Comparison of ENCODE assay signal across 15 mouse cellular contexts in genomic region chr15:99970606-99971005, GRCm38 (mm10). TPM values are rescaled to one million over a fixed set of nuclear protein-coding genes. Genes with fewer than 3 reads are reported as not detected.
DNase-seq lines count a peak whose midpoint lies in the region; ATAC-seq and TF ChIP-seq lines count a peak whose summit lies in the region.
"Had no signal": no experiment of that assay in that cellular context is flagged by ENCODE, and none has a peak within 500 bp of the region (broad histone marks: within the 10 kb centered on the region; RNA-seq: fewer than 3 reads in every experiment).

No protein-coding gene starts in this region.

- 0 out of 2 replicates have a peak overlapping the region, but pooled peaks have one; percentile 28 for H3K27ac ChIP-seq in kidney, adult 2 months (ENCODE audit: insufficient read depth, low read depth, low read length)
- H3K27ac ChIP-seq in liver, embryonic 15.5 days (replicated peaks): peak overlapping the region; percentile 42; the same call in 1 of the 2 replicates
- H3K27ac ChIP-seq: embryonic facial prominence, embryonic 12.5 days; forebrain, embryonic 13.5 days; hindbrain, embryonic 15.5 days; limb, embryonic 15.5 days had no signal

- no peak for TF ChIP-seq CTCF in kidney, adult 2 months (conservative IDR thresholded peaks at IDR 0.05; ENCODE audit: insufficient read depth, insufficient read length, low read depth, low read length)

- H3K4me1 ChIP-seq in kidney, adult 2 months (ENCODE audit: control insufficient read depth, insufficient read depth, low read length): peaks cover 3% of the 10 kb centered on the region; the same call in 1 of the 2 replicates
- peaks cover 30% of the 10 kb centered on the region for H3K4me1 ChIP-seq in liver, embryonic 15.5 days (replicated peaks)
- H3K4me1 ChIP-seq: embryonic facial prominence, embryonic 12.5 days had no signal

- no peak overlapping the region for H3K4me2 ChIP-seq in liver, embryonic 15.5 days
- H3K4me2 ChIP-seq: embryonic facial prominence, embryonic 12.5 days; forebrain, embryonic 13.5 days; hindbrain, embryonic 15.5 days; limb, embryonic 15.5 days; midbrain, embryonic 11.5 days had no signal

- peak; percentile 59 for DNase-seq in kidney, adult 2 months
- DNase-seq in kidney, adult 18-20 months: no peak
- peak; percentile 21 for DNase-seq in testis, postnatal 10 days (ENCODE audit: low spot score)
- no peak for DNase-seq in testis, postnatal 14 days (ENCODE audit: low spot score)
- DNase-seq in left cerebral cortex, adult 18-20 months (ENCODE audit: low spot score in 2 of 2): no peak
- no peak for DNase-seq in cerebellum, adult 8-10 months
- DNase-seq: cerebellum, adult 9-10 months; right cerebral cortex, postnatal 4 days had no signal

- H3K27me3 ChIP-seq in kidney, adult 2 months (replicated peaks; ENCODE audit: control insufficient read depth, insufficient read depth, low read length): no peaks in the 10 kb centered on the region
- H3K27me3 ChIP-seq in liver, embryonic 15.5 days: no peaks in the 10 kb centered on the region
- H3K27me3 ChIP-seq: embryonic facial prominence, embryonic 12.5 days; forebrain, embryonic 13.5 days; hindbrain, embryonic 15.5 days; limb, embryonic 15.5 days had no signal

- no peak overlapping the region for H3K4me3 ChIP-seq in kidney, adult 2 months (ENCODE audit: insufficient read depth, low read depth, low read length)
- no peak overlapping the region for H3K4me3 ChIP-seq in liver, embryonic 15.5 days (replicated peaks)
- H3K4me3 ChIP-seq: embryonic facial prominence, embryonic 12.5 days; forebrain, embryonic 13.5 days; hindbrain, embryonic 15.5 days; limb, embryonic 15.5 days had no signal

- WGBS in kidney, adult 2 months: 72% methylated on average over 1 of the region's 1 CpGs
- 49% methylated on average over 1 of the region's 1 CpGs for WGBS in liver, embryonic 15.5 days (ENCODE audit: insufficient replicate concordance)

- no peaks in the 10 kb centered on the region for H3K36me3 ChIP-seq in kidney, adult 2 months (ENCODE audit: control insufficient read depth, insufficient read depth, low read length)
- H3K36me3 ChIP-seq in liver, embryonic 15.5 days (replicated peaks): no peaks in the 10 kb centered on the region
- H3K36me3 ChIP-seq: embryonic facial prominence, embryonic 12.5 days; hindbrain, embryonic 15.5 days; limb, embryonic 15.5 days had no signal

- H3K9me3 ChIP-seq in liver, embryonic 15.5 days (replicated peaks): no peaks in the 10 kb centered on the region
- H3K9me3 ChIP-seq: embryonic facial prominence, embryonic 12.5 days; forebrain, embryonic 13.5 days; hindbrain, embryonic 15.5 days; limb, embryonic 15.5 days had no signal

- no peak for ATAC-seq in liver, embryonic 15.5 days (ENCODE audit: insufficient read depth)
- ATAC-seq: forebrain, embryonic 13.5 days had no signal

- no peak for TF ChIP-seq POLR2A in kidney, adult 2 months (IDR thresholded peaks at IDR 0.05; ENCODE audit: low read depth, low read length)

- no peak overlapping the region for H3K9ac ChIP-seq in liver, embryonic 15.5 days
- H3K9ac ChIP-seq: embryonic facial prominence, embryonic 12.5 days; forebrain, embryonic 13.5 days; hindbrain, embryonic 15.5 days; limb, embryonic 15.5 days had no signal

RNA-seq across cellular contexts. Expression of gene Larp4, which starts 0.7 kb away (rescaled TPM):
- polyA plus RNA-seq in kidney, adult 2 months (2012; rRNA removed): 43.4 and 63.3 TPM in 2 replicates
- polyA plus RNA-seq in liver, embryonic 15.5 days (2015; fragmentation: Nextera tagmentation; extraction: Ambion mirVana): 15.0 and 15.9 TPM in 2 replicates
- total RNA-seq in left cerebral cortex, adult 18-20 months (2021): 10 to 100 TPM; 46.5 to 50.4 TPM

RNA-seq across cellular contexts. Expression of gene Fam186a, which starts 3.7 kb away (rescaled TPM):
- 0.04 and 0.05 TPM in 2 replicates for polyA plus RNA-seq in kidney, adult 2 months (2012; rRNA removed)
- not detected in 2 replicates for polyA plus RNA-seq in liver, embryonic 15.5 days (2015; fragmentation: Nextera tagmentation; extraction: Ambion mirVana)
- under 1 TPM in 1 of 2 experiments, not detected in 1; 0.05 TPM for total RNA-seq in left cerebral cortex, adult 18-20 months (2021)
- polyA plus RNA-seq: embryonic facial prominence, embryonic 12.5 days; forebrain, embryonic 13.5 days; hindbrain, embryonic 15.5 days; limb, embryonic 15.5 days; midbrain, embryonic 11.5 days; stomach, embryonic 16.5 days had no signal

Comparison
In these comparisons a context has a peak if more than half of its experiments do, and no peak if none do; other contexts are left out.
1. DNase-seq: peak in kidney, adult 2 months (single experiment) and testis, postnatal 10 days (single experiment); none in kidney, adult 18-20 months (single experiment), testis, postnatal 14 days (single experiment), left cerebral cortex, adult 18-20 months (0 of 2) and cerebellum, adult 8-10 months (single experiment).